Mouse (Mus musculus) MEL (cell line): Measurements from ENCODE around the gene Tcf15. TPM values are rescaled to one million over a fixed set of nuclear protein-coding genes. Genes with fewer than 3 reads are reported as not detected.

Experiments
- DNase-seq: peaks from one replicate; pipeline ENCODE4 v3.0.0; 2011; ENCODE audit warnings: low read depth, low spot score
- H3K27ac ChIP-seq: 2 replicates; pipeline ENCODE4 v1.5.1; 2012; ENCODE audit warnings: low read depth, mild to moderate bottlenecking, control low read depth, low read length, moderate library complexity; ENCODE audit not compliant: control insufficient read depth
- H3K27me3 ChIP-seq, 2 experiments: fragments of 150-350 bp in 1 of 2; sonication (generic) in 1 of 2; 2 replicates each; pipeline ENCODE4 v1.6.1; 2012; ENCODE audit warnings: low read length in 2 of 2, mild to moderate bottlenecking in 2 of 2, improper control_type of control experiment in 1 of 2, moderate library complexity in 1 of 2; ENCODE audit not compliant: insufficient read depth in 2 of 2, control insufficient read depth in 1 of 2
- H3K36me3 ChIP-seq, 2 experiments: 2 replicates each; pipeline ENCODE4 v1.6.1; 2012 to 2014; ENCODE audit warnings: low read length in 2 of 2, improper control_type of control experiment in 1 of 2, inconsistent platforms in 1 of 2, mild to moderate bottlenecking in 1 of 2; ENCODE audit not compliant: insufficient read depth in 2 of 2, control insufficient read depth in 1 of 2
- H3K4me1 ChIP-seq, 2 experiments: fragments of 150-350 bp in 1 of 2; sonication (generic) in 1 of 2; 2 replicates each; pipeline ENCODE4 v1.6.1; 2012; ENCODE audit warnings: low read length in 2 of 2, improper control_type of control experiment in 1 of 2, mild to moderate bottlenecking in 1 of 2; ENCODE audit not compliant: insufficient read depth in 2 of 2, control insufficient read depth in 1 of 2
- H3K4me3 ChIP-seq, 2 experiments: fragments of 150-350 bp in 1 of 2; sonication (generic) in 1 of 2; 2 replicates each; pipeline ENCODE4 v1.5.1; 2012; ENCODE audit warnings: low read depth in 2 of 2, low read length in 2 of 2, mild to moderate bottlenecking in 2 of 2, moderate library complexity in 2 of 2, control low read depth in 1 of 2, improper control_type of control experiment in 1 of 2; ENCODE audit not compliant: control insufficient read depth in 1 of 2, insufficient read depth in 1 of 2
- H3K79me2 ChIP-seq: 2 replicates; pipeline ENCODE4 v1.6.1; 2012; ENCODE audit warnings: mild to moderate bottlenecking, low read length, moderate library complexity; ENCODE audit not compliant: control insufficient read depth, poor library complexity, insufficient read depth
- H3K9ac ChIP-seq: 2 replicates; pipeline ENCODE4 v1.6.1; 2012; ENCODE audit warnings: low read depth, mild to moderate bottlenecking, control low read depth, low read length, moderate library complexity; ENCODE audit not compliant: control insufficient read depth, poor library complexity, severe bottlenecking
- H3K9me3 ChIP-seq: fragments of 150-350 bp; sonication (generic); replicated peaks from 2 replicates; pipeline ENCODE4 v1.6.1; 2012; ENCODE audit warnings: mild to moderate bottlenecking, low read length, improper control_type of control experiment, moderate library complexity; ENCODE audit not compliant: insufficient read depth
- CHD2 ChIP-seq: IDR thresholded peaks from 2 replicates; pipeline ENCODE4 v1.6.1; 2011; ENCODE audit warnings: low read length, improper control_type of control experiment
- CTCF ChIP-seq, 3 experiments: IDR thresholded peaks in 2 of 3; conservative IDR thresholded peaks in 1 of 3; 2 replicates each; pipeline ENCODE4 v1.5.1; 2011 to 2012; ENCODE audit warnings: low read length in 3 of 3, low read depth in 2 of 3, mild to moderate bottlenecking in 2 of 3, improper control_type of control experiment in 1 of 3, inconsistent platforms in 1 of 3, mixed read lengths in 1 of 3, moderate library complexity in 1 of 3; ENCODE audit not compliant: control insufficient read depth in 1 of 3, insufficient read depth in 1 of 3, poor library complexity in 1 of 3, severe bottlenecking in 1 of 3
- E2F4 ChIP-seq: IDR thresholded peaks from 2 replicates; pipeline ENCODE4 v1.6.1; 2011; ENCODE audit warnings: low read depth, low read length, improper control_type of control experiment, borderline replicate concordance
- ELF1 ChIP-seq: IDR thresholded peaks from 2 replicates; pipeline ENCODE4 v1.6.1; 2014; ENCODE audit warnings: low read depth, mild to moderate bottlenecking, inconsistent platforms, low read length, improper control_type of control experiment, moderate library complexity
- JUND ChIP-seq: IDR thresholded peaks from 2 replicates; pipeline ENCODE4 v1.6.1; 2011; ENCODE audit warnings: low read depth, mild to moderate bottlenecking, improper control_type of control experiment, low read length
- KAT2A ChIP-seq: conservative IDR thresholded peaks from 2 replicates; pipeline ENCODE4 v1.6.1; 2012; ENCODE audit warnings: low read depth, low read length, improper control_type of control experiment, inconsistent platforms
- MAFK ChIP-seq: IDR thresholded peaks from 2 replicates; pipeline ENCODE4 v1.6.1; 2011; ENCODE audit warnings: low read depth, mild to moderate bottlenecking, low read length, improper control_type of control experiment, borderline replicate concordance
- MEF2A ChIP-seq: IDR thresholded peaks from 2 replicates; pipeline ENCODE4 v1.6.1; 2014; ENCODE audit warnings: low read depth, mild to moderate bottlenecking, inconsistent platforms, low read length, improper control_type of control experiment; ENCODE audit not compliant: poor library complexity, insufficient replicate concordance, severe bottlenecking; ENCODE audit errors: extremely low read depth
- NRF1 ChIP-seq: IDR thresholded peaks from 2 replicates; pipeline ENCODE4 v1.6.1; 2014; ENCODE audit warnings: low read depth, mild to moderate bottlenecking, inconsistent platforms, low read length, improper control_type of control experiment, moderate library complexity; ENCODE audit not compliant: poor library complexity, insufficient read depth, severe bottlenecking
- RAD21 ChIP-seq: IDR thresholded peaks from 2 replicates; pipeline ENCODE4 v1.6.1; 2011; ENCODE audit warnings: mild to moderate bottlenecking, low read depth, low read length, improper control_type of control experiment
- RCOR1 ChIP-seq: IDR thresholded peaks from 2 replicates; pipeline ENCODE4 v1.6.1; 2012; ENCODE audit warnings: low read depth, mild to moderate bottlenecking, inconsistent platforms, low read length, improper control_type of control experiment
- SIN3A ChIP-seq: IDR thresholded peaks from 2 replicates; pipeline ENCODE4 v1.6.1; 2012; ENCODE audit warnings: low read length, improper control_type of control experiment, inconsistent platforms
- SMC3 ChIP-seq: IDR thresholded peaks from 2 replicates; pipeline ENCODE4 v1.6.1; 2011; ENCODE audit warnings: low read depth, low read length, improper control_type of control experiment
- TBP ChIP-seq: IDR thresholded peaks from 2 replicates; pipeline ENCODE4 v1.8.0; 2011; ENCODE audit warnings: low read depth, low read length, improper control_type of control experiment
- UBTF ChIP-seq: IDR thresholded peaks from 2 replicates; pipeline ENCODE4 v1.6.1; 2012; ENCODE audit warnings: low read depth, mild to moderate bottlenecking, inconsistent platforms, low read length, improper control_type of control experiment, moderate library complexity, borderline replicate concordance; ENCODE audit not compliant: insufficient read depth
- USF1 ChIP-seq: IDR thresholded peaks from 2 replicates; pipeline ENCODE4 v1.6.1; 2014; ENCODE audit warnings: low read depth, mild to moderate bottlenecking, inconsistent platforms, low read length, improper control_type of control experiment, moderate library complexity
- ZKSCAN1 ChIP-seq: IDR thresholded peaks from 2 replicates; pipeline ENCODE4 v1.6.1; 2012; ENCODE audit warnings: low read depth, mild to moderate bottlenecking, inconsistent platforms, low read length, improper control_type of control experiment, moderate library complexity
- ZMIZ1 ChIP-seq: IDR thresholded peaks from 2 replicates; pipeline ENCODE4 v1.6.1; 2012; ENCODE audit warnings: low read depth, mild to moderate bottlenecking, inconsistent platforms, low read length, improper control_type of control experiment, moderate library complexity
- polyA plus RNA-seq, 2 experiments: library from polyadenylated mRNA; stranded (reverse) in 1 of 2; unstranded in 1 of 2; fragments of >175 nt in 1 of 2; fragments of >200 nt in 1 of 2; gene quantifications; 2 replicates each; pipeline versions ENCODE4 v1.2.1 to v1.2.4; 2012; ENCODE audit warnings: low replicate concordance in 2 of 2, low read depth in 1 of 2; ENCODE audit not compliant: insufficient read length in 2 of 2, insufficient read depth in 1 of 2, missing spikeins in 1 of 2
- total RNA-seq: library from RNA; depleted of rRNA; stranded (reverse); fragments of 300-350 nt; gene quantifications from 2 replicates; pipeline ENCODE4 v1.2.3, GENCODE M21; 2012

Gene Tcf15
- total and polyA plus RNA-seq, 3 experiments: not detected

DNA sequence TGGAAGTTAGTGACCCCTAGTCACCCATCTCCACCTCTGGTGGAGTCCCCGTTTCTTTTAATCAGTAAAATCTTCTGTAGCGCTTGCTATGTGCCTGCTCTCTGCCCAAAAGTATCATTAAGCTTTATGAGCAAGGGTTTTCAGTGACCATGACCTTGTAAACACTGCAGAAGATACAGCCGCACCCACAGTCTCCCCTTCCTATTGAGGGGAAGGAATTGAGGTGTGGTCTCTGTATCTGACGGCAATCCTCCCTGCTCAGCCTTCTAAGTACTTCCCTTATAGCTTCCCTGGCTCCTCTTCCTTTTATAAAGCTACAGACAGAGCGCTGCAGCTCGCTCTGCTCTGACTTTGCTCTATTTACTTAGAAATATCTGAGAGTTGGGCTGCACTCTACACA, 13.1 kb downstream of the Tcf15 start:
- Histone ChIP-seq H3K27me3 (no peaks in the 10 kb centered on the region), H3K27ac (no peak overlapping the region), H3K79me2 (no peaks in the 10 kb centered on the region)
- TF ChIP-seq ZMIZ1: no peak
- no peak for TF ChIP-seq ZKSCAN1
- TF ChIP-seq ELF1: no peak
- no peak for TF ChIP-seq TBP
- TF ChIP-seq UBTF: no peak
- TF ChIP-seq E2F4: no peak
- no peak for TF ChIP-seq JUND
- TF ChIP-seq KAT2A: no peak
- TF ChIP-seq SMC3: no peak
- TF ChIP-seq, all 39 proteins: peak for 0
- Histone ChIP-seq H3K9me3 (no peaks in the 10 kb centered on the region), H3K9ac (no peak overlapping the region), H3K36me3 (peaks cover 0 to 11% of the 10 kb centered on the region in 2 experiments; a peak in 2 of 4 replicates), H3K4me1 (peaks cover 2 to 16% of the 10 kb centered on the region in 2 experiments; a peak in 3 of 4 replicates), H3K4me3 (no peak overlapping the region)
- DNase-seq: no peak

DNA sequence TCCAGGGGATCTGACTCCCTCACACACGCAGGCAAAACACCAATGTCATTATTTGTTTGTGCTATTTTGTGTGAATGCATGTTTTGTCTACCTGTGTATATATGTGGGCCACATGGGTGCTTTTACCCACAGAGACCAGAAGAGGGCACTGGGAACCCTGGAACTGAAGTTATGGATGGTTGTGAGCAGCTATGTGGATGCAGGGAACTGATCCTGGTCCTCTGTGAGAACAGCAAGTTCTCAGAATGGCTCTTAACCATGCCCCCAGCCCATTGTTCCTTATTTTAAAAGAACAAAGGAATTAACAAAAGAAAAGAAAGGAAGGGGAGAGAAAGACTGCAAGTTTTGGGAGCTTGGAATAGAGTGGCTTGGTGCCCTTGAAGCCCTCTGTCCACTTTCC, 16.1 kb downstream of the Tcf15 start:
- TF ChIP-seq SMC3: peak; percentile 28
- TF ChIP-seq CHD2: no peak
- peak in 2 of 3 experiments; percentile 22 to 26; a peak in 3 of 6 replicates for TF ChIP-seq CTCF (IDR thresholded peaks at IDR 0.05 in 2 of 3, conservative IDR thresholded peaks at IDR 0.05 in 1 of 3; ENCODE audit: control insufficient read depth in 1 of 3, insufficient read depth in 1 of 3, low read depth in 2 of 3, low read length in 3 of 3, poor library complexity in 1 of 3, severe bottlenecking in 1 of 3)
- Histone ChIP-seq H3K4me1 (peaks cover 2 to 16% of the 10 kb centered on the region in 2 experiments; a peak in 3 of 4 replicates), H3K9ac (no peak overlapping the region), H3K27me3 (peaks cover 1 to 7% of the 10 kb centered on the region in 2 experiments), H3K36me3 (peaks cover 0 to 11% of the 10 kb centered on the region in 2 experiments; a peak in 2 of 4 replicates), H3K79me2 (no peaks in the 10 kb centered on the region), H3K9me3 (no peaks in the 10 kb centered on the region), H3K27ac (no peak overlapping the region), H3K4me3 (no peak overlapping the region)
- no peak for DNase-seq

DNA sequence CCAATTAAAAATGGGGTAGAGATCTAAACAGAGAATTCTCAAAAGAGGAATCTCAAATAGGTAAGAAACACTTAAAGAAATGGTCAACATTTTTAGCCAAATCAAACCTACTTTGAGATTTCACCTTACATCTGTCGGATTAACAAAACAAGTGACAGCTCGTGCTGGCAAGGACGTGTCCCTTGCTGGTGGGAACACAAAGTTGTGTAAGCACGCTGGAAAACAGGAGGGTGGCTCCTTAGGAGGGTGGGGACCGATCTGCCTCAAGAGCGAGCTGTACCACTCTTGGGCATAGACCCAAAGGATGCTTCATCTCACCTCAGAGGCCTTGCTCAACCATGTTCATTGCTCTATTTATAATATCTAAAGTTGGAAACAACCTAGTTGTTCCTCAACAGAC, 22.9 kb downstream of the Tcf15 start:
- Histone ChIP-seq H3K9me3 (no peaks in the 10 kb centered on the region), H3K36me3 (no peaks in the 10 kb centered on the region), H3K4me3 (no peak overlapping the region), H3K9ac (no peak overlapping the region), H3K4me1 (no peaks in the 10 kb centered on the region), H3K79me2 (no peaks in the 10 kb centered on the region), H3K27me3 (peaks cover 3 to 7% of the 10 kb centered on the region in 2 experiments), H3K27ac (no peak overlapping the region)
- no peak for TF ChIP-seq SIN3A
- TF ChIP-seq MAFK: no peak
- no peak for TF ChIP-seq CTCF (IDR thresholded peaks at IDR 0.05 in 2 of 3, conservative IDR thresholded peaks at IDR 0.05 in 1 of 3; ENCODE audit: control insufficient read depth in 1 of 3, insufficient read depth in 1 of 3, low read depth in 2 of 3, low read length in 3 of 3, poor library complexity in 1 of 3, severe bottlenecking in 1 of 3)
- no peak for TF ChIP-seq USF1
- TF ChIP-seq RCOR1: no peak
- no peak for TF ChIP-seq MEF2A
- TF ChIP-seq NRF1: no peak
- TF ChIP-seq RAD21: no peak
- DNase-seq: no peak
